Mouse (Mus musculus) brain, embryonic 14.5 days (tissue): Measurements from ENCODE around the gene Fam84a. TPM values are rescaled to one million over a fixed set of nuclear protein-coding genes. Genes with fewer than 3 reads are reported as not detected.

Experiments
- DNase-seq: peaks from one replicate; pipeline ENCODE4 v3.0.0-alpha.2; 2011; ENCODE audit warnings: low read depth
- CTCF ChIP-seq: fragments of 200-500 bp; IDR thresholded peaks from 2 replicates; pipeline ENCODE4 v1.5.1; 2012; ENCODE audit warnings: inconsistent platforms, mild to moderate bottlenecking, moderate library complexity, borderline replicate concordance; ENCODE audit not compliant: insufficient read depth, insufficient read length; ENCODE audit errors: extremely low read depth
- POLR2A ChIP-seq: fragments of 200-500 bp; IDR thresholded peaks from 2 replicates; pipeline ENCODE4 v1.6.1; 2012; ENCODE audit warnings: mild to moderate bottlenecking, inconsistent platforms, borderline replicate concordance; ENCODE audit not compliant: poor library complexity, insufficient read depth, insufficient read length, severe bottlenecking; ENCODE audit errors: extremely low read depth
- polyA plus RNA-seq: library from polyadenylated mRNA; depleted of rRNA; stranded (reverse); fragments of >200 nt; gene quantifications from 2 replicates; pipeline ENCODE4 v1.2.3, GENCODE M21; 2012; rRNA removed

The Fam84a gene
- polyA plus RNA-seq, result 33.9 and 43.4 TPM in 2 replicates

- peak; percentile 99 for DNase-seq
Observed at GRCm38 (mm10) chr12:14151921-14152320, at the start of gene Fam84a. Gene Fam84a, minus strand, starts transcription at chr12:14152054.

DNA sequence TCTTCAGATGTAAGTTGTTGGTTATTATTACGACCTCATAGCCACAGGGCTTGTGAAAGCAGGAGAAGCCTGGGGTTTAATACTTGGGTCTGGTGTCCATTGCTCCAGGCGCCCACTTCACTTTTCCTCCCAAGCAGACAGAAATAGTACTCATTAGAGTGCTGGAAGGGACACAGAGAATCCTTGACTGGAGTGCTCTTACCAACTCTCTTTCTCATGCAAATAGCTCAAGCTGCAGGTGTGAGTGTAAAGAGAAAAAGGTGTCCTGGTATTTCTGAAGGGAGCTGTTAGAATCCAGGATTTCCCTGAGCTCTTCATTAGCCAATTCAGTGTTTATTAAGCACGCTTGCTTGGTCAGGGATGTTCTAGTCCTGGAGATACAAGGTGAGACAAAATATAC is 43.6 kb upstream of the Fam84a start:
- TF ChIP-seq CTCF (no peak), POLR2A (no peak)
- DNase-seq, result no peak

More at GRCm38 (mm10) chr12:14151921-14152320, at the start of gene Fam84a:
- no peak for TF ChIP-seq CTCF
- peak; percentile 69; the same call in 1 of the 2 replicates for TF ChIP-seq POLR2A

DNA sequence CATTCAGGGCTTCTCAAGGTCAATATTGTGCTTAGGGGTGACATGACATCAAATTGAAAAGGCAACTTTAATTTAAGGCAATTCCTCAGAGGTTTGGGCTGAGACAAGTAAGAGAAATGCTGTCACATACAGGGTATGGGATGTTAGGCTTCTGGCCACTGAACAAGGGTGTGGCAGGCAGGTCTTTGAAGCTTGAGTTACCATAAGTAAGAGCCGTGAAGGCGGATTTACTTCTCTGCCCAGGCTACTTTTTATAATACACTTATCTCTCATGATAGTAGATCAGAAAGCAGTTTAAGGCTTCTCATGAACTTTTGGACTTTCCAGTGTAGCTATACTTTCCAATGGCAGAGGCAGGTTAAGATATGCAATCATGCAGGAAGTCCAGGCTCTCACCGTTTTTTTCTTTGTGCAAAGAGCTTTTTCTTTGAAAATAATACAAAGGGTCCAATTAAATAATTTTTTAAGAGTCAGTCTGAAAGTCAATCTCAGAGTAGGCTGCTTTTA is 34.9 kb upstream of the Fam84a start:
- no peak for TF ChIP-seq POLR2A
- no peak for TF ChIP-seq CTCF
- no peak for DNase-seq

DNA sequence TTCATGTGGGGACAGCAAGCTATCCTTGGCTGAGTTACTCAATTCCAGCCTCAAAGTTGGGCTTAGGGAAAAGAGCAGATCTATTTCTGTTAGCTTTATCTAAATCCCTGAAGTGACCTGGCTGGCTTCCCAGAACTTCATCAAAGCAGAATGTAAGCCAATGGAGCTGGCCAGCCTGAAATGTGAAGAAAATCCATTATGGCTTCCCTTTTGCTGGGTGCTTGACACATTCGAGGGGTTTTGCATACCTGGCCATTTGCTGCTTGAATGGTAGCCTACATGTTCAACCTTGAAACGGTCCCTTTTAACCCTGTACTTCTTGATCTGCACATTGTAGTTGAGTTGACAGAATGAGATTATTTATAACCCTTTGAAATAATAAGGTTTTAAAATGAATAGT is 13.9 kb upstream of the Fam84a start:
- peak; percentile 62 for DNase-seq
- no peak for TF ChIP-seq CTCF
- no peak for TF ChIP-seq POLR2A

DNA sequence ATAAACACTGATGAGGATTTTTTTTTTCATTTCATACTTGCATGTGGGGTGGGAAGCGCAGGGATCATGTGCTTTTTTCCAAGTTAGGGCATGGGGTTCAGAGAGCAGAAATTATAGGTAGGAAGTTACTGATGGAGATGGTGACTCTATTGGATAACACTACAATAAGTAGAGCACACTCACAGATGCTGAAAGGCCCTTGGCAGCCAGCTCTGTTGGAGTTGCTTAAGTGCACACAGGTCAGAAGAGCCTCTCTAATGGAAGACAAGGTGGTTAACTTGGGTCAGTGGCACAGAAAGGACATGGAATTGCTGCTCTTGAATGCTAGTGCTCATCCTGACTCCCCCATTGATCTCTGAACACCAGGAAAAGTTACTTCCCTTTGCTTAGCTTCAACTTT is 13.1 kb upstream of the Fam84a start:
- TF ChIP-seq POLR2A (no peak), CTCF (no peak)
- DNase-seq, result no peak

DNA sequence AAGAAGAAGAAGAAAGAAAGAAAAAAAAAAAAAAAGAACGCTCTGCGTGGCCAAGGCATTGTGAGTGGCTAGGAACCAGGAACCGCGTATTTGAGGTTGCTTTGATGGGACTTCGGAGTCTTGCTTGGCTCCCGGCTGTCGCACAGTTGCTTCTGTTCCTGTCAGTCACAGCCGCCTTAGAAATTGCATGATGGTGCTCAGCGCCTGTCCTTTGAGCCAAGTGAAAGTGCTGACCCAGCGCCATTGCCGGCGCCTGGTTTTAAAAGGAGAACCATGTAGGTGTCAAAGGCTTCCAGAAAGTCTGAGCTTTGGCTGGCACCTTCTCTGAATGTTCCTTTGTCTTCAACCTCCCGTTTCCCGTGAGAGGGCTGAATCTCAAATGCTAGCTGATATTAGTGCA is 572 bp upstream of the Fam84a start:
- TF ChIP-seq CTCF (no peak), POLR2A (no peak)
- peak; percentile 81 for DNase-seq

GRCm38 (mm10) chr12:14150936-14151631 is 770 bp downstream of the Fam84a start:
- TF ChIP-seq POLR2A (no peak), CTCF (no peak)
- DNase-seq, result peak; percentile 62

DNA sequence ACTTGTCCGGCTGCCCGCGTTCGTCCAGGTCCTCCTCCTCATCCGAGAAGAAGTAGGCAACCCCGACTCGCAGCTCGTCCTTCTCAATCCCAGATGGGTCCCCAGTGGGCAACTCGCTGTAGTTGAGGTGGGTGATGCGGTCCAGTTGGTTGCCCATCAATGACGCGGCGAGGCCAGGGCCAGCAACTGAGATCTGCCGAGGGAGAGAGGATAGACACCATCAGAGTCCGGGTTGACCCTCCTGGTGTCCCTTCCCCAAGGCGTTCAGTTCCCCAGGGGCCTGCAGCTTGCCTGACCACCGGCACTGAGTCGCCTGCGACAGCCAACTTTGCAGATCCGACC is 1.3 kb downstream of the Fam84a start:
- DNase-seq, result no peak
- no peak for TF ChIP-seq CTCF

- peak; percentile 61; the same call in 1 of the 2 replicates for TF ChIP-seq CTCF
- no peak for TF ChIP-seq POLR2A
- peak; percentile 84 for DNase-seq
Observed at GRCm38 (mm10) chr12:14149843-14150567, 1.8 kb downstream of the Fam84a start.

DNA sequence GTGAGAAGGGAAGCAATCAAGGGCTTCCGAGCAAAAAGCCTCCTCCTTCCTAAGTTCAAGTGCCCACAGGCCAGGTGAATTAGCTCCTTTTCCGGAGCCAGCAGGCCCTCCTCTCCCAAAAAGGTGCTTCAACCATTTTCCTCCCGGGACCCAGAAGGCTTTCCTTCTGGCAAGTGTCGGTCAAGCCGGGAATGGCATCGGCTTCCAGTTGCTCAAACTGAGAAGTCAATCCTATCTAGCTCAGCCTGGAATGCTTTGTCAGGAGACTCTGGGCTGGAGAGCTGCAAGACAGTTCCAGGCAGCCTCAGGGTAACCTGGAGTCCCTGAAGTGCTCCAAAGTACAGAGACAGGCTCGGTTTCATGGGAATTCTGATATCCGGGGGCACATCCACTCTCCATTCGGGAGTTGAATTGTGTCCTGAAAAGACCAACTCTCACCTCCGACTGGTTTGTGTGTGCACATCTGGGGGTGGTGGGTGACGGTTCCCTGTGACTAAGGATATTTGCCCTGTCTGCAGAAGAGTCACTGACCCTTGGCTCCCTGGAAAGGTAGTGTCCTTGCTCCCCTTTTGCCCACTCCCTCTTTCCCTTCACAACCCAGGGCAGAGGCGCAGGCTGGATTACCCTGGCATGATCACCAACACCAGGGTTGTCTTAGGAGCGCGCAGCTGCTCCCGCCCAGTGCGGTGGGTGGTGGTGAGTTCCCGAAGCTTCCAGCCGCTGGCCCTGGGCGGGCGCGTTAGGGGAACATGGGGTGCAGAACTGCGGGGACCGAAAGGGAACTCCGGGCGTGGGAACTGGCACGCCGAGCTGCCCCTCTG is 2.6 kb downstream of the Fam84a start:
- no peak for TF ChIP-seq CTCF
- TF ChIP-seq POLR2A, result no peak
- peak; percentile 31 for DNase-seq

- TF ChIP-seq CTCF (no peak), POLR2A (no peak)
- DNase-seq, result no peak
Observed at GRCm38 (mm10) chr12:14137046-14137445, 14.8 kb downstream of the Fam84a start.

DNA sequence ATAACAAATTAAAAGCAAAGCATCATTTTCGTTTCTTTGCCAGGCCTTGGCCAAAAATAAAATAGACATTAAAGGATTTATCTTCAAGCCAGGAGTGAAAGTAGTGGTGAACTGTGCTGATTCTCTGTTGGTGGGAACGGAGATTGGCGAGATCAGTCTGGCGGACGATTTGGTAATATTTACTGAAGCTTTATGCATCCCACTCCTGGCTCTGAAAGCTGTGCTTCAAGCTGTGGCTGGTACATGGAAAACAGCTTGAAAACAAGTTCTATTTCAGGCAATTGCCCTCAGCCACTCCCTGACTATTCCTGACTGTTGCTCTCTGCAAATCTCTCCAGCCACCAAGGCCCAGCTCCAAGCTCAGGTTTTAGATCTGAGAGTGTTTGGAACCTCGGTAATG is 37.1 kb downstream of the Fam84a start:
- DNase-seq, result no peak
- no peak for TF ChIP-seq POLR2A
- no peak for TF ChIP-seq CTCF

GRCm38 (mm10) chr12:14096944-14097343 is 54.9 kb downstream of the Fam84a start:
- no peak for DNase-seq
- no peak for TF ChIP-seq POLR2A
